Mouse (Mus musculus): Measurements from ENCODE around the gene Fes.

- no peak for TF ChIP-seq CTCF (IDR thresholded peaks at IDR 0.05; ENCODE audit: extremely low read depth, insufficient read depth, insufficient read length, insufficient replicate concordance)
- TF ChIP-seq POLR2A (IDR thresholded peaks at IDR 0.05; ENCODE audit: low read depth, low read length), result no peak
Observed at GRCm38 (mm10) chr7:80346173-80346572, 41.6 kb downstream of the Fes start.

Data from spleen, adult 2 months (tissue).